Mouse (Mus musculus) thymus, adult 2 months (tissue): ENCODE results near the gene Atg7.

Experiments used
- CTCF ChIP-seq: fragments of 200-500 bp; IDR thresholded peaks from 2 replicates; pipeline ENCODE4 v1.5.1; 2012; ENCODE audit warnings: mild to moderate bottlenecking, control low read depth, low read length, moderate library complexity, borderline replicate concordance; ENCODE audit not compliant: control insufficient read depth, poor library complexity, insufficient read depth; ENCODE audit errors: extremely low read depth
- POLR2A ChIP-seq: fragments of 200-500 bp; IDR thresholded peaks from 2 replicates; pipeline ENCODE4 v1.6.1; 2012; ENCODE audit warnings: mild to moderate bottlenecking, low read length, control low read depth, moderate library complexity; ENCODE audit not compliant: control insufficient read depth, poor library complexity, insufficient read depth; ENCODE audit errors: extremely low read depth

DNA sequence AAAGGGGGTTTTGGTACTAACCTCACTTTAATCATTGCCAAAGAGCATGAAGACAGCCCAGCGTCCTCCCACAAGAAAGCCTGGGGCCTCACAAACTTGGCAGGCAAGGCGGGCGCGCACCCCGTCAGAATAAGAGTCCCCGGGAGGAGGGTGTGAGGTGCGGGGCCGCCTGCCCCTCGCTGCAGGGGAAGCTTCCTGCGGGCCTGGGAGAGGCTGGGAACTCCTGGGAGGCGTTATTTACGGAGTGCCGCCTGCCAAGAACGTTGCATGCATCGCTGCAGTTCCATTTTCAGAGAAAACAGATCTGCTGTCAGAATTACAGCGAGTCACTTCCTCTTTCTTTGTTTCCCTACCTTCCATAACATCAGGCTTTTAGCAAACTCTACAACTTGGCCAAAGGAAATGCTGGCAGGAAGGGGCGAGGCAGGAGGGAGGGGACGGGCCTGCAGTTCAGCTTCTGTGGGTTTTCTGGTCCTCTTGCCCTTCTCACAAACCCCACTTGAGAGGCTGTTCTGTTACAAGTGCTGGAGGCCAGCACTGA lies 232.2 kb downstream of the Atg7 start:
- TF ChIP-seq POLR2A: 0 out of 2 replicates have a peak, but pooled peaks have one; percentile 17
- TF ChIP-seq CTCF: no peak
